Mouse (Mus musculus) embryo, embryonic 11 days (tissue): ENCODE measurements around the gene Scn10a.

Experiments
- DNase-seq: peaks from one replicate; pipeline ENCODE4 v3.0.0-alpha.2; 2015

Gene Scn10a

DNA sequence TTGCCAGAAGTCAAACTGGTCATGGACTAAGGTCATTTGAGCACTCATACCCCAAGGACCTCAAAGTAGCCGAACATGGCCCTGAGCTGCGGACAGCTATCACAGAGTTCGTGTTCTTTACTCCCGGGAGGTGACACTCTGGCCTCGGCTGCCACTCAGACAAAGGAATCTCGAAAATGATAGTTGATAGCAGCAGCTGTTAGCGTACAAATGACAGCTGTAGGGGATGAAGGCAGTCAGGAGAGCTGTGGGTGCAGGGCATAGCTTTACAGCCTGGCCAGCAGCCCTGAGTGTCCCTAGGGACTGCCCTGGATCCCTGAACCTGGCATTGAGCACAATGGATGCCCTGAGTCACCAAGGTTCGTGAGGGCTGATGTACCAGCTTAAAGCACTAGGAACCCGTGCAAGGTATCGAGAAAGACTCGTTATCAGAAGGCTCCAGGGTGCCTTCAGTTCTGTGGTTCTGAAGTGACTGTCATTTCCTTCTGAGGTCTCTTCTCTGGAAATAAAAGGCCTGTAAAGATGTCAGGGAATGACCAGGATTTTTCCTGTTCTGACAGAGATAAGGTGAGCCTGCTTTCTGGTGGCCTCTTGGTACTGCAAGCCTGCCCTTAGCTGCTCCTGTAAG is 84.8 kb downstream of the Scn10a start:
- DNase-seq: no peak

DNA sequence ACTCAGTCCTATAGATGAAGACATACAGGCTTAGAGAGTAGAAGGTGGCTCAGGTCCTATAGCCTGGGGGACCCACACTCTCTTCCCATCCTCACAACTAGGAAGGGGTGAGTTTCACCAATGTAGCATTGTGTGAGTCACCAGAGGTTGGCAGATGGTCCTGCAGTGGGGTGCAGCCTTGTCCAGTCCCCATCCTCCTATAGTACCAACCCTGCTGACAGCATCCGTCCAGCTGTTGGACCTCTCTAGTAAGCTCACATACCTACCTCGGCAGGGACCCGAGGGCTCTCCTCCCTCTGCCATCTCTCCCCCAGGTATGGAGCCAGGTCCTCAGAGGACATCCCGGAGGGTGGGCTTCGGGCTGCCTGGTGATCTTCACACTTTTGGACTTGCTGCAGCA is 85.6 kb downstream of the Scn10a start:
- DNase-seq: no peak

DNA sequence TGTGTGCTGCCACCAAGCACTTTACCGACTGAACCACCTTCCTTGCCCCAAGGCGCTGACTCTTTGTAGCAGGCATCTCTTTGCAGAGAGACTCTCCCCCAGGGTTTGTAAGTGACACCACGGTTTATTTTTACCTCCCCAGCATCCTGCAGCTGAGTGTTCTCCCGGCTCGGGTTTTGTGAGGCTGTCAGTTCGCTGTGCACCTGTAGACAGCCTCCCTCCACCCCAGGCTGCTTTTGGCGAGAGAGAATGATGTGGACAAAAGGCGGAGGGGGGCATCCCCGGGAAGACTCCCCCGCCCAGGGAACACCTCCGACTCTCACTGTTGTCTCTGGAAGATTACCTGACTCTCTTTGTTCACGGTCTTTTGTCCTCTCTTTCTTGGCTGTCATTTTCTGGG is 86.3 kb downstream of the Scn10a start:
- DNase-seq: no peak

DNA sequence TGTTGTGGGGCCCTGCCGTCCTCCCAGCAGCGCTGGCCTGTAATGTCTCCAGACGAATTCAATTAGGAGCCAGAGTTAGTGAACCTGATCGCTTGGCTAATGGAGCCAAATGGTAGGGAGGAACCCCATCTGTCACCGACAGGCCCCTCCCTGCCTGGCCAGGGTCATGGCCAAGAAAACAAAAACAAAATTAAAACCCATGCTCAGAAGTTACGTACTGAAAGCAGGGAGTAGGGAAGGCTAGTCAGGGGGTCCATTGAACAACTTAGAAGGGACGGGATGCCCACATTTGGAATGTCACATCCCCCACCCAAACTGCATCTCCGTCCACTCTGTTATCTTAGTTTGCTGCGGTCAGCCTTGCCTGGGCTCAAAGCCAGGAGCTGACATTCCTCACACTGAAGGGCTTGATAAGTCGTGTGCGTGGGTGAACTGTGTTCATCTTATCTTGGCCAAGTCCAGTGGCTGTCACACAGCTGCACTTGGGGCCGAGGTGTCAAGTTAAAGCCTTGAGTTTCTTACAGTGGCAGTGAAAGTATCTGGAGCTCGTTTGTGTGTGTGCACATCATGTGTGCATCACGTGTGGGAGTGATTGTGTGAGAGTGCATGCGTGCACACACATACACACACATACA is 87.1 kb downstream of the Scn10a start:
- peak; percentile 69 for DNase-seq

GRCm38 (mm10) chr9:119631393-119631898 is 87.7 kb downstream of the Scn10a start:
- no peak for DNase-seq

DNA sequence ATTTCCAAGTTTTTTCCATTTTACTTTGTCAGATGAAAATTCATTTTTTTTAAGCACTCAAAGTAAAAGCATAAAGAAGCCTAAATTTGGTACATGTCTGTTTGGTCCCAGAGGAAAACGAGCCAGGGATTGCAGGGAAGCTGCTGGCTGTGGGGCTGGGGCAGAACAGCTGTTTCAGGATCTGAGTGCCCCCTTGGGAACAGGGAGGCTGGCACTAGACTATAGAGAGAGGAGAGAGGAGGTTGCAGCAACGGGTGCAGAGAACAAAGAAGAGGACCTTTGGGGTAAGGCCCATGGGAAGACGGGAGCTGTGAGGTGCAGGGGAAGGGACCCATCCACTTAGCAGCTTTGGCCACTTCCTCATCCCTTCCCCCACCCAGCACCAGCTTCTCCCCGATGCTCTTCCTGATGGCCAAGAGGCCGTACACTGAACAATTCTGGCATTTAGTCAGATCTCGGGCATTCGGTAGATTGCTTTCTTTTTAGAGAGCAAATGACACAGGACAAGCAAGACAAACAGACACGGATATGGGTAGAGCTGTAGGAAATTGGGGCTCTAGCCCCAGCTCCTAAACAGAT is 90.3 kb downstream of the Scn10a start:
- no peak for DNase-seq

DNA sequence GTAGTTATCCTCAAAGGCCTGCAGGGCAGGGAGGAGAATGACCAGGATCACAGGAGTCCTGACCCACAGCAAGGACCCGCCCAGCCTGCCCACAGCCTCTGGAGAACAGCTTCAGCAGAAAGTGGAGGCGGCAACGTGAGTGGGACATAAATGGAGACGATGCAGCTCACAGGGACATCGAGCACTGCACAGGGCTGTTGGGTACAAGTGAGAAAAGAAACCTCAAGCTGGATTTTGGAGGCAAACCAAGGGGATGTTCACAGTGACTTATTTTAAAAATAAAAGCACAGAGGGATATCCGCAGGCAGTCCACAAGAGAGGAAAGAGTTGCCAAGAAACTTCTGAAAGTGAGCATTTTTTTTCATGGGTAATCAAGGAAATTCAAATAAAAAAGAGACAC is 91.9 kb downstream of the Scn10a start:
- no peak for DNase-seq

DNA sequence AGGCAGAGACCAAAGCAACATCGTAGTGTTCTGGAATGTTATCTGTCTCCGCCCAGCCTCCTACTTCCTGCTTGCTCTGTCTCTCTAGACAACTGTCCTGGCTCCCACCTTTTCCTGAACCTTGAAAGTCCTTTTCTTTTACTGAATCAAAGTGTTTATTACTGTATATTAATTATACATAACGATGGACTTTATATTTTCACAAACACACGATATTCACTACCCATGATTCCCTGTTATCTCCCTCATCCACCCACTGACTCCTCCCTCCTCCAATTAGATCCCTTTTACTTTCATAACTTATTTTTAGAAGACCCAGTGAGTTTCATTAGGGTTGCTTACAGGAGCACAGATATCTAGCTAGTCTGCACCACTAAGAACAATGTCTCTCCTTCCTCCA is 95.0 kb downstream of the Scn10a start:
- no peak for DNase-seq

DNA sequence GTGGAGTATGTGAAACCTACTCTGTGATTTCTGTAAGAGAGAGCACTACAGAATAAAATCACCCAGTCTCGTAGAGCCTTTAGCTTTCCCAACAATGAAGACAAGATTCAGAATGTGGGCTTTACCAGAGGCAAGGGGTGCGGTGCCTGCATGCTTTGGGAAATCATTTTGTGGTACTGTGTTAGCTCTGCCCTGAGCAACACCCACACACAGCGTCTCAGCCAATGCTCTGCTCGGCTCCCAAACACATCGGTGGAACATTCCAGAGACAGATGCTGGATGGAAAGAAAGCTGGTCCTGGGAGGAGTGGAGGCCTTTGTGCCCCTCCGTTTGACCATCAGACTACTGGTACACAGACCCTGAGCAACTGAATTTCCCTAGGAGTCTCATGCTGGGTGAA is 104.3 kb downstream of the Scn10a start:
- no peak for DNase-seq

DNA sequence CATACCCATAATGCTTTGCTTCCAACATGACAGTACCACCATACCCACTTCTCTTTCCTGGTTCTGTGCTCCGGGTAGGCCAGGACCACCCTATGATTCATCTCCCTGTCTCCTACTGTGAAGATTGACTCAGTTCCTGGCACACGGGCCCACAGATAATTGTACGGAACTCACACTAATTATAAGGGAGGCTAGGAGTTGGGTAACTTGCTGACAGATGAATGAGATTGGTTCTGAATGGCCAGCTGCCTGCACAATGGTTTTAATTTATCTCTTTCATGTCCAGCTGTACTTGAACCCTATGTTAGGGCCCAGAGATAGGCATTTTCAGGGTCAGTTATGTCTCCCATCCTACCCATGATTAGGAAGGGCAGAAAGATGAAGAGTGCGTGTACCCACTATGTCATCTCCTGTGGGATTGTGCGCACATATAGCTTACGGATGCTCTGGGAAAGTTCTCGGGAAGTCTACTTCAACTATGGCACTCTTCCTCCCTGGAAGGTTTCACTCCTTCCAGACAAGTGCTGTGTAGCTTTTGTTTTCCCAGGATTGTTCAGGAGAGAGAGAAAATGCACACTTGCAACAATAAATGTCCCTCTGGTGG is 108.5 kb downstream of the Scn10a start:
- no peak for DNase-seq

DNA sequence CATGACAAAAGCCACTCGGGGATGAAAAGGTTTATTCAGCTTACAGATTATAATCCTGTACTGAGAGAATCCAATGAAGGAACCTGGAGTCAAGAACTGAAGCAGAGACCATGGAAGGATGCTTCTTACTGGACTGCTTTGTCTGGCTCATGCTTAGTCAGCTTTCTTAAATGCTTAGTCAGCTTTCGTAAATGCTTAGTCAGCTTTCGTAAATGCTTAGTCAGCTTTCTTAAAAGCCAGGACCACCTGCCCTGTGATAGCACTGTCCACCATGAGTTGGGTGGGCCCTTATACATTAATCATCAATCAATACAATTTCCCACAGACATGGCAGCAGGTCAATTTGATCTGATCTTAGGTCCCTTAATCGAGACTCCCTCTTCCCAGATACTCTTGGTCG is 112.2 kb downstream of the Scn10a start:
- no peak for DNase-seq

- no peak for DNase-seq
Measured at GRCm38 (mm10) chr9:119604607-119605006, 114.5 kb downstream of the Scn10a start.

DNA sequence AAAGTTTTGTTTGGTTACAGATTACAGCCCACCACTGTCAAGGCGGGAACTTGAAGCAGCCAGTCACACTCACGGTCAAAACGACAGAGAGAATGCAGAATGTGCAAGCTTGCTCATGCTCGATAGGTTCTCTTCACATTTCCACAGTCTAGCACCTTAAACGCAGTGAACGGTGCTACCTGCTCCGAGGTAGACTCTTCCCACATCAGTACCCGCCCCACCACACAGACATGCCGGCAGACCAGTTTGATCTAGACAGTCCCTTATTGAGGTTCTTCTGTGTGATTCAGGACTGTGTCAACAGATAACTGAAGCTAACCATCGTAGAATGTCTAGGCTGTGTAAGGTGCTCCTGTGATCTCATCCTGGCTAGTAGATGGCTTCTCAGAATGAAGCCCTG is 120.6 kb downstream of the Scn10a start:
- no peak for DNase-seq

GRCm38 (mm10) chr9:119597332-119597731 is 121.8 kb downstream of the Scn10a start:
- DNase-seq: no peak

- DNase-seq: no peak
Measured at GRCm38 (mm10) chr9:119589592-119589991, 129.5 kb downstream of the Scn10a start.

- DNase-seq: peak; percentile 30
Measured at GRCm38 (mm10) chr9:119588763-119589449, 130.2 kb downstream of the Scn10a start.

DNA sequence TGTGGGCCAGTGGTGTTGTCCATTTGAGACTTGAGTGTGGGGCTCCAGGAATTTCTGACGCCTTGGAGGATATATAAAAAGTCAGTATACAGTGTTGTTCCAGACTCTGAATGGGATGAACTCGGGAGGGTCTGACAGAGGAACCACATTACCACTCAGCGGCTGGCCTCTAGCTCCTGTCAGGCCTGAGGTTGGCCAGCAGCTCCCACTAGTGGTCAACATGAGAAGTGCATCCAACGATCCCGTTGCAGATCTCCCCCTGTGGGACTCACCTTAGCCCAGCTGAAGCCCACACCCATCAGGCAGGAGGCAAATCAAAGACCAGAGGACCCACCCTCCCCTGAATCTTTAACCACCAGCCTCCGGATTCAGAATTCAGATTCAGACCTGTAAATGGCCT is 138.5 kb downstream of the Scn10a start:
- peak; percentile 84 for DNase-seq

- DNase-seq: no peak
Measured at GRCm38 (mm10) chr9:119580187-119580586, 138.9 kb downstream of the Scn10a start.

- DNase-seq: peak; percentile 67
Measured at GRCm38 (mm10) chr9:119578636-119579438, 140.3 kb downstream of the Scn10a start, which contains the start of gene Scn5a. Gene Scn5a (minus strand): TSS chr9:119579016.

GRCm38 (mm10) chr9:119578311-119578635 is 140.8 kb downstream of the Scn10a start:
- no peak for DNase-seq

DNA sequence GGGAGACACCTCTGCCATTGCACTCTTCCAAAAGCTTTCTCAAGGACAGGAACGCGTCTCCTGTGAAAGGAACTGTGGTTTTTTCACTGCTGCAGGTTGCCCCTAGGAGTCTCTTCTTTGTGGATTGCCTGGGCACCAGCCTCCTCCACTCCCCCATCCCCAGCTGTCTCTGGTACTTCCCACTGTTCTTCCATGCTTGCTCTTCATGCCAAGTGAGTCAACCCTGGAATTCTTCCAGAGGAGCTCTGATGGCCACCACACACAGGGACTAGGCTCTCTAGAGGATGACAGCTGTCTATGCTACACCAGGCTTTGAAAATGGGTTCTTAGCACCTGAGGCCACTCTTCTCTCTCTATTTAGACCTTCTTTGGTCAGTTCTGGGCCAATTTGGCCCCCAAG is 142.1 kb downstream of the Scn10a start:
- DNase-seq: no peak

- no peak for DNase-seq
Measured at GRCm38 (mm10) chr9:119575732-119576131, 143.4 kb downstream of the Scn10a start.

DNA sequence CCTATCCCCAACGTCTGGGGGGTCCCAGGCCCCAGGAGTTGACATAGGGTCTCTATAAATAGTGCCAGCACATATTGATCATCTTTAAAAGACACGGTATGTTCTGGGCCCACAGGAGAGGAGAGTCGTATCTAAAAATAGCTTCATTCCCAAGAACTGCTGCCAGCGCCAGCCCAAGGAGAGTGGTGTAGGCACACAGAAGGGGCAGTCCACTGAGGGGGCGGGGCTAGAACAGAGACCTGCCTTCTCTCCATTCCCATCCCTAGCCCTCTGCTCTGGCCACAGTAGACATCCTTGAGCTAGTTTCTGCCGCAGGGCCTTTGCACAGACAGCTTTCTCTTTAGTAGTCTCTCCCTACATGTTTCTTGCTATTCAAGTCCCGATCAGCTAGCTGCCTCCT is 144.8 kb downstream of the Scn10a start:
- DNase-seq: no peak
